Mouse (Mus musculus) ES-Bruce4 (cell line): ENCODE measurements around the gene Cdhr4.
A peak's percentile ranks its signal among the peaks of the same experiment; 100 is the strongest.

Source experiments
- CTCF ChIP-seq: IDR thresholded peaks from one replicate; pipeline ENCODE4 v1.8.1; 2011; ENCODE audit warnings: low read depth, low read length
- EP300 ChIP-seq: IDR thresholded peaks from 2 replicates; pipeline ENCODE4 v1.6.1; 2011; ENCODE audit warnings: low read depth, low read length; ENCODE audit not compliant: insufficient read depth
- POLR2A ChIP-seq: IDR thresholded peaks from one replicate; pipeline ENCODE4 v1.8.1; 2011; ENCODE audit warnings: low read length; ENCODE audit not compliant: insufficient read depth

GRCm38 (mm10) chr9:107986376-107986775 lies 5.9 kb upstream of the Cdhr4 start:
- TF ChIP-seq POLR2A (no peak), EP300 (0 out of 2 replicates have a peak, but pooled peaks have one; percentile 16), CTCF (peak; percentile 96)
